Mouse (Mus musculus): ENCODE data around the gene Shf.

Gene Shf

DNA sequence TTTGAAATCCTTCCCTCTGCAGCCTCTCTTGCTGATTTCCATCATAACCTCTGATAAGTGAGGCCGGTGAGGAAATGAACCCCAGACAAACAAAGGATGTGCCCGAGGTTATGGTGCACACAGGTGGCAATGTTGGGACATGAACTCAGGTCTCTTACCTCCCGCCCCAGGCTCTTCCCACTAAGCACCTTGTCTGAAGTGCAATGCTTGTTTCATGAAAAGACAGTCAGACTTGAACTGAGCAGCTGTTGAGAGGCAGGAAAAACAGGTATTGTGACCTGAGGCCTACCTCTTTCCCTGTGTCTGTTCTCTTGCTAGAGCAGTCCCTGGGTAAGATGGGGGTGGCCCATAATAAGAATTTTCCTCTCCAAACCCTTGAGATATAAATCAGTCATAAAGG, 36.7 kb downstream of the Shf start:
- TF ChIP-seq GATA4 (IDR thresholded peaks at IDR 0.05; ENCODE audit: insufficient replicate concordance, low read length): no peak

GRCm38 (mm10) chr2:122327986-122328385, 41.0 kb downstream of the Shf start:
- no peak for TF ChIP-seq GATA4 (IDR thresholded peaks at IDR 0.05; ENCODE audit: insufficient replicate concordance, low read length)

DNA sequence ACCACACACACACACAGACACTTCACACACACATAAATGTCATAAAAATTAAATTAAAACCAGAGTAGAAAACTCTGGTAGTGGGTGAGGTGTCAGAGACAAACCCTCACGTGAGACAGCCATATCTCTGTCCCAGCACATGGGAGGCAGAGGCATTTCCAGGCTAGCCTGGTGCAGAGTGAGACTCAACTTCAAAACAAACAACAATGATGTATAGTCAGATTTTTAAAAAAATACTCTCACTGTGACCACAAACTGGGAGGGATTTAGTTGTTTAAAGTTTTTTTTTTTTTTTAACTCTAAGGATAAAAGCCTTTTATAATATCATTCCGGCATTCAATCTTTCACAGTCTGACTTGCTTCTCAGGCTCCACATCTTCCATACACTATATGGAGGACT, 43.6 kb downstream of the Shf start:
- TF ChIP-seq GATA4 (IDR thresholded peaks at IDR 0.05; ENCODE audit: insufficient replicate concordance, low read length): no peak

GRCm38 (mm10) chr2:122324586-122324985, 44.4 kb downstream of the Shf start:
- no peak for TF ChIP-seq GATA4 (IDR thresholded peaks at IDR 0.05; ENCODE audit: insufficient replicate concordance, low read length)

GRCm38 (mm10) chr2:122323960-122324359, 45.0 kb downstream of the Shf start:
- no peak for TF ChIP-seq GATA4 (IDR thresholded peaks at IDR 0.05; ENCODE audit: insufficient replicate concordance, low read length)

DNA sequence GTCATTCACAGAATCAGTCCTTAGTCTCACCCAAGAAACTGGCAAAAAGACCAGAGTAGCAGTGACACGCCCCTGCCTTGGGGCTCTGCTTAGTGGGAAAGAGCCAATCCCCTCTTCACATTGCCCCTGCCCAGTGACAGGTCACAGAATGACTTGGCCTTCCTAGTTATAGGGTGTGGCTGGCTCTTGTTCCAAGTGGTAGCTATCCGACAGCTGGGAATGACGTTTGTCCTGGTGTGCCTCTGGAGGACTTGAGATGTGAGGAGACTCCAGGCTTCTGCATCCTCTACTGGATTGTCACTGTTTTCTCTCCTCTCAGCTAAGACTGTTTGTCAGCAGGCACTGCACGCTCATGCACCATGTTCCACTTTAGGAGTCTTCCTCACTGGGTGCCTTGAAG, 51.6 kb downstream of the Shf start:
- no peak for TF ChIP-seq GATA4 (IDR thresholded peaks at IDR 0.05; ENCODE audit: insufficient replicate concordance, low read length)

DNA sequence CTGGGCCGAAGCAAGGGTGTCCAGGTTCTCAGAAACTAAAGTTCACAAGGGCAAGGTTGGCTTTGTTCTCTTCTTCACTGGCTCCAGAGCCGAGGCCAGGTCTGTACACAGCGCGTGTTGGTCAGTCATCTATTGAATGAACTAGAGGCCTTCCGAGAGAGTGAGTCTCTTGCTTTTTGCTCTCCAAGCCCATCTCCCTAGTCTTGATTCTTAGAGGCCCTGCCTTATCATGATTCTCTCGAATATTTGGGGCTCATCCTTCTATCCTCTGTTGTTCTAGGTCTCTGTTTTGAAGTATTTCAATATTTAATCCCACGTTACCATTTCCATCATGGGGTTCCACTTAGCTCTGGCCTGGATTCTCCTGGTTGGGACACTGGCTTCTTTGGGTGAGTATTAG, 53.6 kb downstream of the Shf start, which contains the start of gene Duox1:
Duox1 (plus strand) TSS at position 301 of the 400 bp plus-strand sequence.
- TF ChIP-seq GATA4 (IDR thresholded peaks at IDR 0.05; ENCODE audit: insufficient replicate concordance, low read length): no peak

- TF ChIP-seq GATA4 (IDR thresholded peaks at IDR 0.05; ENCODE audit: insufficient replicate concordance, low read length): no peak
These were observed 55.4 kb downstream of the Shf start, which contains the start of gene Duoxa1 for GRCm38 (mm10) chr2:122313536-122313935. Duoxa1 (minus strand) TSS chr2:122313730.

- TF ChIP-seq GATA4 (IDR thresholded peaks at IDR 0.05; ENCODE audit: insufficient replicate concordance, low read length): no peak
These were observed 56.1 kb downstream of the Shf start for GRCm38 (mm10) chr2:122312722-122313417.

GRCm38 (mm10) chr2:122311561-122311960, 57.4 kb downstream of the Shf start:
- no peak for TF ChIP-seq GATA4 (IDR thresholded peaks at IDR 0.05; ENCODE audit: insufficient replicate concordance, low read length)

GRCm38 (mm10) chr2:122309647-122310046, 59.3 kb downstream of the Shf start:
- no peak for TF ChIP-seq GATA4 (IDR thresholded peaks at IDR 0.05; ENCODE audit: insufficient replicate concordance, low read length)

DNA sequence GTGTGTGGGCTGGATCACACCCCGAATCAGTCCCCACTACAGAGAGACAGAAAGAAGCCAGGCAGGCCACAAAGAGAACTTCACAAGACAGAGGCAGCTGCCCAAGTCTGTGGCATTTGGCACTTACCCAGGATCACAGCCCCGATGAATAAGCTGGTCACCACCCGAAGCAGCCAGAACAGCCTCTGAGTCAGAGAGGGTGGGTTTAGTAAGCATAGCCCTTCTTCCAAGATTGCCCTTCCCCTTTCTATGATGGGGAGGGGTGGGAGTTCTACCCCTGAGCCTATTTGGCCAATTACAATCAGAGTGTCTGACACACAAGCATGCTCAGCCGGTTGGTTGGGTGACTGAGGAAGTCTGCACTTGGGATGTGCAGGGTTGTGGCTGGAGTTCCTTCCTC, 62.8 kb downstream of the Shf start:
- no peak for TF ChIP-seq GATA4 (IDR thresholded peaks at IDR 0.05; ENCODE audit: insufficient replicate concordance, low read length)

DNA sequence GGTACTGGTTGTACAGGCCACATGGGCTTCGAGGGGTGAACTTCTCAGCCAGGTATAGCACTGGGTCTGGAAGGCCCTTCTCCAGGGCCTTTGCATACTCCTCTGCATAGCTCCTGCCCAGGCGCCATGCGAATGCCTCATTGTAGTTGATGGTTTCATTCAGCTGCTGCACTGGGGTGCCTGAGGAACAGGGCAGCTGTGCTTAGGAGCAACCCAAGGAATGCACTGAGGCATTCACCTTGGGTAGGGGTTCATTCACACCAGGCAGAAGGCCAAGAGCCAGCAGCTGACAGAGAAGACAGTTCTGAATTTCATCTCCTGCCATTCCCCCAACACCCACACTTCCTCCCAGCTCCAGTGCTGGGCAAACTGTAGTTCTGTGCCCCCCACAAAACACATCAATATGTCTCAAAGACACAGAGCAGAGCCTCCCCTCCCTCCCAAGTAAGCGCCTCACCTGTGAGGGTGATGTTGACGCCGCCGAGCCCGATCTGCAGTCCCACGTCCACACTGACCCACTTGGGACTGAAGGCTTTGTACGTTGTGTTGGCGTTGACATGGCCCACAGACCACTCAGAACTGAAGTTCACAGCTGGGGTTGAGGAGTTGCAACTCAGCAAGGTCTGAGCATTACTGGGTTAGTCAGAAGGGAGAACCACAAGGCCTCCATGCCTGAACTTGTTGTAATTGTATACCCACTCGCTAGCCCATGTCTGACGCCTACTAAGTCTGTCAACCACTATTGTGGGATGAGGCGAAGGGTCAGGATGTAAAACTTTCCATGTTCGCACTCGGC, 63.7 kb downstream of the Shf start:
- TF ChIP-seq GATA4 (IDR thresholded peaks at IDR 0.05; ENCODE audit: insufficient replicate concordance, low read length): no peak

- no peak for TF ChIP-seq GATA4 (IDR thresholded peaks at IDR 0.05; ENCODE audit: insufficient replicate concordance, low read length)
These were observed 64.4 kb downstream of the Shf start for GRCm38 (mm10) chr2:122304544-122304943.

DNA sequence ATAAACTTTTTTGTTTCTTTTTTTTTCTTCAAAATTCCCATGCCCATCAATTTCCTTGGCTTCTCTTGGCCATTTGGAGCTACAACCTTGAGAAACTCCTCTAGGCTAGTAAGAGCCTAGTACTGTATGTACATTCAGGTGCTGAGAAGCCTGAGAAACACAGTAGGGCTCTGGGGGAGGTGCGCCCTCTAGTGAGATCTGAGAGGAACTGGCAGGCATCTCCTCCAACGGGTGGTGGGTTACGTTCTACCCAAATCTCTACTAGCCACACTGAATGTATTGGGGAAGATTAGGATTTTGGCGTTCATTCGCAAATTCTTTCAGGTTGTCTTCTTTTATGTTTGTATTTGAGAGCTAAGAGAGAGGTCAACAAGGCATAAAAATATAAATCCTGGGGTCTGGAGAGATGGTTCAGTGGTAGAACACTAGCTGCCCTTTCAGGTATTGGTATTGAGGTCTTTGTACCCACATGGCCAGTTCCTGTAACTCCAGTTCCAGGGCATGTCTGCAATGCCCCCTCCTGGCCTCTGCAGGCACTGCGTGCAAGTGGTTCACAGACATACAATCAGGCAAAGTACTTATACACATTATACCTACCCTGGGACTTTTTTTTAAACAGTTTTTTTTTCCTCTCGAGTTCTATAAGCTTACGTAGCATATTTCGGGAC, 66.3 kb downstream of the Shf start:
- no peak for TF ChIP-seq GATA4 (IDR thresholded peaks at IDR 0.05; ENCODE audit: insufficient replicate concordance, low read length)

Data from liver, adult (tissue).